Mouse (Mus musculus): ENCODE measurements at regions not wholly inside any gene's neighbourhood (a gene's known extent, or its start where the extent isn't known, plus 50 kb on each side); places are given as distances from the start of the nearest gene placed in this dataset.

DNA sequence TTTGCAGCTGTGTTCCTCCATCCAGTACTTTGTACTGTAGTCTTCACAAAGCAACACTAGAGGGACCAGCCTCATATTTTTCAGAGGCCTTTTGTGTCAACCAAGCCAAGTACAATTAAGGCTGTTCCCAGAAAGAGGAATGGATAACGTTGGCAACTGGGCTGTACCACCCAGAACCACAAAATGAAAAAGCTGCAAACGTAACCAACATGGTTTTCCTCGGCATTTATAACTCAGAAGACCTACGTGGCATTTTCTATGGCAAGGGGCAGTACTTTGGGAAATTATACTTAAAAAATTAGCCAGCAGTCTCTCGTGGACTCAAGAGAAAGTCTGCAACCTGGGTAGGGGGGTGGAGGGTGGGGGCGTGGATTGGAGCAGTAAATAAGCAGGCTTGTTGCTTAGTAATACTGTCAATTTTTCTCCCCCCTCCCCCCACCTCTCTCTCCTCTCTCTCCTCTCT is 87.3 kb upstream of the Col1a2 start:
- DNase-seq (ENCODE audit: low spot score) (peak; percentile 81), ATAC-seq (peak; percentile 85)
- Histone ChIP-seq H3K4me3 (ENCODE audit: low read depth, low read length) (no peak overlapping the region), H3K36me3 (ENCODE audit: control insufficient read depth, insufficient read depth, low read length) (no peaks in the 10 kb centered on the region), H3K27me3 (replicated peaks; ENCODE audit: control insufficient read depth, insufficient read depth, low read length) (no peaks in the 10 kb centered on the region), H3K9ac (ENCODE audit: low read length) (no peak overlapping the region), H3K4me2 (ENCODE audit: low read length) (peak overlapping the region; percentile 32; the same call in 1 of the 2 replicates), H3K9me3 (replicated peaks; ENCODE audit: control insufficient read depth, low read length) (no peaks in the 10 kb centered on the region), H3K4me1 (ENCODE audit: control insufficient read depth, insufficient read depth, low read length) (peaks cover 10% of the 10 kb centered on the region; the same call in 1 of the 2 replicates), H3K27ac (ENCODE audit: low read depth, low read length) (peak overlapping the region; percentile 44; the same call in 1 of the 2 replicates)
- 23% methylated on average over 6 of the region's 6 CpGs for WGBS

DNA sequence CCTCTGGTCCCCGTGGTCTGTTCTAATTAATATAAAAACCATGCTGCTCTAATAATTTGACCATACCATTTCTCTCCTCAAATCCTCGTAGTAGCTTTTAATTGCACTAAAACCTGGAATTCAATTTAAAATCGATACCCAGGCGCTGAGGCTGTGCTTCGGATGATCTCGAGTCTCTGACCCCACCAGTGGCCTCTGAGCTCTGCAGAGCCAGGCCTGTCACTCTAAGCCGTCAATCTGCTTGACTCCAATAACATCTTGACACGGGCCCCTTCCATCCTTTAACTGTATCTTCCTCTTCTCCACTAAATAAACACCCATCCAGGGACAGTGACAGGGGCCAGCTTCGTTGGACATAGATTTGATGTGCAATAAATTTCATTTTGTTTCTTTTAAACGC is 86.2 kb upstream of the Col1a2 start:
- WGBS = 61% methylated on average over 10 of the region's 10 CpGs
- Histone ChIP-seq H3K27ac (ENCODE audit: low read depth, low read length) (no peak overlapping the region), H3K9ac (ENCODE audit: low read length) (no peak overlapping the region), H3K9me3 (replicated peaks; ENCODE audit: control insufficient read depth, low read length) (no peaks in the 10 kb centered on the region), H3K4me1 (ENCODE audit: control insufficient read depth, insufficient read depth, low read length) (peaks cover 10% of the 10 kb centered on the region; the same call in 1 of the 2 replicates), H3K36me3 (ENCODE audit: control insufficient read depth, insufficient read depth, low read length) (no peaks in the 10 kb centered on the region), H3K27me3 (replicated peaks; ENCODE audit: control insufficient read depth, insufficient read depth, low read length) (no peaks in the 10 kb centered on the region), H3K4me3 (ENCODE audit: low read depth, low read length) (no peak overlapping the region), H3K4me2 (ENCODE audit: low read length) (no peak overlapping the region)
- no peak for DNase-seq (ENCODE audit: low spot score)
- no peak for ATAC-seq

DNA sequence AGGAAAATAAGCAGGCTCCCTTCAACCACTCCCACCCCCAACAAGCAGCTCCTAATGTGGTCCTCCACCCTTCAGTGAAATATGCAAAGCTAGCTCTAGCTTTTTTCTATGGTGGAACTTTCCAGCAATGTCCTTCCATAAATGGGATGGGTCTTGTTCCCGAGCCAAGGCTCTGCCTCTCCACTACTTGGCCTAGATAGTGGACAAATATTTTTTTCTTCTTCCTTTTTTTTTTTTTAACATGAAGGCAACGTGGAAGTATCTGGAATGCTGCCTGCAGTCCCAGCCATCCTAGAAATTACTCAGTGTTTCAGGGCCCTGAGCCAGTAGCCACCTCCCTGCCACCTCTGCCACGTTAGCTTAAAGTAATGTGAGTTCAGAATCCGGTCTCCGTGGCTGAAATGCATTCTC is 85.7 kb upstream of the Col1a2 start:
- Histone ChIP-seq H3K9ac (ENCODE audit: low read length) (no peak overlapping the region), H3K4me1 (ENCODE audit: control insufficient read depth, insufficient read depth, low read length) (peaks cover 10% of the 10 kb centered on the region; the same call in 1 of the 2 replicates), H3K27ac (ENCODE audit: low read depth, low read length) (no peak overlapping the region; the same call in 1 of the 2 replicates), H3K4me3 (ENCODE audit: low read depth, low read length) (no peak overlapping the region), H3K27me3 (replicated peaks; ENCODE audit: control insufficient read depth, insufficient read depth, low read length) (no peaks in the 10 kb centered on the region), H3K4me2 (ENCODE audit: low read length) (no peak overlapping the region), H3K36me3 (ENCODE audit: control insufficient read depth, insufficient read depth, low read length) (no peaks in the 10 kb centered on the region), H3K9me3 (replicated peaks; ENCODE audit: control insufficient read depth, low read length) (no peaks in the 10 kb centered on the region)
- ATAC-seq (no peak), DNase-seq (ENCODE audit: low spot score) (no peak)
- WGBS = 73% methylated on average over 5 of the region's 5 CpGs

DNA sequence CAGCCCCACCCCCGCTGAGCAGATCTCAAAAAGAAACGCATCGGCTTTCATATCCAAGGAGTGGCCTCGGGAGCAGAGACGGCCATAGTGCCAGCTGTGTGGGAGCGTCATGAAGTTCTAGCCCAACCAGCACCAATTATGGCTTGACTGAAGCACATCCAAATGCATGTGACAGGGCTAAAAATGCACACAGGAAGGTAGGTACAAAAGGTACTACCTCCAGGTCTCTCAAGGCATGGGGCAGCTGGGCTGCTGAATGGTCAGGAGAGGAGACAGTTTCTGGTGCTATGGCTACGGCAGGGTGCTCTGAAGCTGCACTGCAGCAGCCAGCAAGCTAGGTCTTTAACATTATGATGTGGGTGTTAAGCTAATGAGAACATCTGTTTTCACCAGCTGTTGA is 83.1 kb upstream of the Col1a2 start:
- no peak for DNase-seq (ENCODE audit: low spot score)
- no peaks in the 10 kb centered on the region for H3K9me3 ChIP-seq (replicated peaks; ENCODE audit: control insufficient read depth, low read length)
- H3K36me3 ChIP-seq (ENCODE audit: control insufficient read depth, insufficient read depth, low read length) = no peaks in the 10 kb centered on the region
- no peak overlapping the region for H3K4me3 ChIP-seq (ENCODE audit: low read depth, low read length)
- no peaks in the 10 kb centered on the region for H3K27me3 ChIP-seq (replicated peaks; ENCODE audit: control insufficient read depth, insufficient read depth, low read length)
- peaks cover 10% of the 10 kb centered on the region; the same call in 1 of the 2 replicates for H3K4me1 ChIP-seq (ENCODE audit: control insufficient read depth, insufficient read depth, low read length)
- H3K4me2 ChIP-seq (ENCODE audit: low read length) = no peak overlapping the region
- H3K27ac ChIP-seq (ENCODE audit: low read depth, low read length) = no peak overlapping the region
- no peak overlapping the region for H3K9ac ChIP-seq (ENCODE audit: low read length)
- 91% methylated on average over 7 of the region's 7 CpGs for WGBS
- no peak for ATAC-seq

DNA sequence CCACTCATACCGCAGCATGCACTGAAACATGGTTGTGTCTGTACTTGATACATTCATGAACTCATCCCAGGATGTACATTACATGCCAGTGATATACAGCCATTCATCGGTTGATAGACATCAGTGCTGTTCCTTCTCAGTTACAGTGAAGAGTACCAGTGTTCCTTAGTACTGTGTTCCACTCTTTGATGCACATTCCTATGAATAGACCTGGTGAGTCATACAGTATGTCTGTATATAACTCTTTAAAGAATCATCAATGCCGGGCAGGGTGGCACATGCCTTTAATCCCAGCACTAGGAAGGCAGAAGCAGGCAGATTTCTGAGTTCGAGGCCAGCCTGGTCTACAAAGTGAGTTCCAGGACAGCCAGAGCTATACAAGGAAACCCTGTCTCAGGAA is 77.5 kb upstream of the Col1a2 start:
- Histone ChIP-seq H3K9me3 (replicated peaks; ENCODE audit: control insufficient read depth, low read length) (no peaks in the 10 kb centered on the region), H3K27ac (ENCODE audit: low read depth, low read length) (no peak overlapping the region)
- WGBS = 90% methylated on average over 4 of the region's 4 CpGs

DNA sequence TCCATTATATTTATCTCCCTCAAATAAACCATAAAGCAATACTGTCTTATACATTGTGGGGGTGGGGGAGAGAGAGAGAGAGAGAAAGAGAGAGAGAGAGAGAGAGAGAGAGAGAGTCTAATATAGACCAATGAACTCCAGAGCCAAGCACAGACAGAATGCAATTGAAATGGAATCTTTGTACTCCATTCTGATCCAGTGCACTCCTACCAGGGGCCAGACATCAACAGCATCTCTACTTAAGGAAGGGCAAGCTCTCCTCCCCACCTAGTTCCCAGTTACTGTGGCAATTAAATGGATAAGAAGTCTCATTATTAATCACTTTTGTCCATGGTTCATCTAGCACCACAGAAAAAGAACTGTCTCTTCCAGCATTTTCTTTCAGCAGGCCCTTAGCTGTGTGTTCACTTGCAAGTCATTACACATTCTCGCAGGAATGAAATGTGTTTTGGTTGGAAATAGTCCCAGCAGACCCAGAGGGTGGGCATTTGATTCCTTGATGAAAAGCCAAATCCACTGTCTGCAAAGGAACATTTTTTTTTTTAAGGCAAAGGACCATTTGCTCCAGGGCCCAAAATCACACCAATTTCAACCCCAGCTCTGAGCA is 73.8 kb upstream of the Col1a2 start:
- no peak overlapping the region for H3K4me3 ChIP-seq (ENCODE audit: low read depth, low read length)
- no peak for ATAC-seq
- no peaks in the 10 kb centered on the region for H3K36me3 ChIP-seq (ENCODE audit: control insufficient read depth, insufficient read depth, low read length)
- H3K9me3 ChIP-seq (replicated peaks; ENCODE audit: control insufficient read depth, low read length) = no peaks in the 10 kb centered on the region
- H3K9ac ChIP-seq (ENCODE audit: low read length) = no peak overlapping the region
- H3K27ac ChIP-seq (ENCODE audit: low read depth, low read length) = no peak overlapping the region
- 35% methylated on average over 1 of the region's 1 CpGs for WGBS
- no peak overlapping the region for H3K4me2 ChIP-seq (ENCODE audit: low read length)
- DNase-seq (ENCODE audit: low spot score) = peak; percentile 60
- no peaks in the 10 kb centered on the region for H3K4me1 ChIP-seq (ENCODE audit: control insufficient read depth, insufficient read depth, low read length)
- no peaks in the 10 kb centered on the region for H3K27me3 ChIP-seq (replicated peaks; ENCODE audit: control insufficient read depth, insufficient read depth, low read length)

More for the DNA sequence above, 77.5 kb upstream of the Col1a2 start:
- DNase-seq (ENCODE audit: low spot score) (no peak), ATAC-seq (no peak)
- no peaks in the 10 kb centered on the region for H3K36me3 ChIP-seq (ENCODE audit: control insufficient read depth, insufficient read depth, low read length)
- H3K4me3 ChIP-seq (ENCODE audit: low read depth, low read length) = no peak overlapping the region
- no peak overlapping the region for H3K4me2 ChIP-seq (ENCODE audit: low read length)
- no peaks in the 10 kb centered on the region for H3K4me1 ChIP-seq (ENCODE audit: control insufficient read depth, insufficient read depth, low read length)
- no peak overlapping the region for H3K9ac ChIP-seq (ENCODE audit: low read length)
- H3K27me3 ChIP-seq (replicated peaks; ENCODE audit: control insufficient read depth, insufficient read depth, low read length) = no peaks in the 10 kb centered on the region

DNA sequence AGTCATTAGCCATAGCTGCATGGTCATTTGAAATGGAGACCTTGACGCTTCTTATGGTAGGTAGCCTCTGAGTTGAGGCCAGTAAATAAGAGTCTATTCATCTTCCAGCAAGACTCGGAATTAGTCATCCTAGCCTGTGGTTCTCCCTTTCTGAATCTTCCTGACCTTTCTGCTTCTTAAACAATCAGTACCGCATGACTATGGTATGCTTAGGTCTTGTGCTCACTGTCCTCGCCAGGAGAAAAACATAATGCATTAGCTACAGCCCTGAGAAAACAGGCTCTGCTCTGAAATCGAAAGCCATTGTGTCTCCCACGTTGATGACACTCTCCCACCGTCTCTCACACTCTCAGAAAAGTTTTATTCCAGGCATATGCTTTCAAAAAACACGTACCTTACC is 72.4 kb upstream of the Col1a2 start:
- H3K36me3 ChIP-seq (ENCODE audit: control insufficient read depth, insufficient read depth, low read length) = no peaks in the 10 kb centered on the region
- DNase-seq (ENCODE audit: low spot score) = no peak
- no peak overlapping the region for H3K9ac ChIP-seq (ENCODE audit: low read length)
- no peak overlapping the region for H3K4me3 ChIP-seq (ENCODE audit: low read depth, low read length)
- WGBS = 87% methylated on average over 8 of the region's 8 CpGs
- H3K27me3 ChIP-seq (replicated peaks; ENCODE audit: control insufficient read depth, insufficient read depth, low read length) = no peaks in the 10 kb centered on the region
- no peak overlapping the region for H3K4me2 ChIP-seq (ENCODE audit: low read length)
- H3K4me1 ChIP-seq (ENCODE audit: control insufficient read depth, insufficient read depth, low read length) = no peaks in the 10 kb centered on the region
- no peaks in the 10 kb centered on the region for H3K9me3 ChIP-seq (replicated peaks; ENCODE audit: control insufficient read depth, low read length)
- no peak for ATAC-seq
- no peak overlapping the region for H3K27ac ChIP-seq (ENCODE audit: low read depth, low read length)

DNA sequence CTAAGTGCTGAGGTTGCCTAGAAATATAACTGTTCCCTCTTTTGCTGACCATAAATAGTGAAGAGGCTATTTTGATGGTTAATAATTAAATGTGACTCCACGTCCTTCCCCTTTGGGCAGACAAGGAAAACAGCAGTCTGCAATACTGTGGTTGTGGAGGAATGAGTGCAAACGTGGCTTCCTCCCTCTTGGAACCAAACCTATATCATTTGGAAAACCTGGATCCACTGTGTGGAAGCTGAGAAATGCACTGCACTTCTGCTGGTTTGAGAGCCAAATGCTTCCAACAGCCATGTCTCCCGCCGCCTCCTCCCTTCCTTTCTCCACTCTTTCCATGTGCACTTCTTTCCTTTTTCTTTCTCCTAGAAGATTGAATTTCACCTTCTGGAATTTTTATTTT is 68.2 kb upstream of the Col1a2 start:
- DNase-seq (ENCODE audit: low spot score) (no peak), ATAC-seq (no peak)
- Histone ChIP-seq H3K27ac (ENCODE audit: low read depth, low read length) (no peak overlapping the region), H3K4me2 (ENCODE audit: low read length) (no peak overlapping the region), H3K9me3 (replicated peaks; ENCODE audit: control insufficient read depth, low read length) (no peaks in the 10 kb centered on the region), H3K9ac (ENCODE audit: low read length) (no peak overlapping the region), H3K27me3 (replicated peaks; ENCODE audit: control insufficient read depth, insufficient read depth, low read length) (no peaks in the 10 kb centered on the region), H3K4me3 (ENCODE audit: low read depth, low read length) (no peak overlapping the region), H3K36me3 (ENCODE audit: control insufficient read depth, insufficient read depth, low read length) (no peaks in the 10 kb centered on the region), H3K4me1 (ENCODE audit: control insufficient read depth, insufficient read depth, low read length) (no peaks in the 10 kb centered on the region)
- WGBS = 73% methylated on average over 4 of the region's 4 CpGs

DNA sequence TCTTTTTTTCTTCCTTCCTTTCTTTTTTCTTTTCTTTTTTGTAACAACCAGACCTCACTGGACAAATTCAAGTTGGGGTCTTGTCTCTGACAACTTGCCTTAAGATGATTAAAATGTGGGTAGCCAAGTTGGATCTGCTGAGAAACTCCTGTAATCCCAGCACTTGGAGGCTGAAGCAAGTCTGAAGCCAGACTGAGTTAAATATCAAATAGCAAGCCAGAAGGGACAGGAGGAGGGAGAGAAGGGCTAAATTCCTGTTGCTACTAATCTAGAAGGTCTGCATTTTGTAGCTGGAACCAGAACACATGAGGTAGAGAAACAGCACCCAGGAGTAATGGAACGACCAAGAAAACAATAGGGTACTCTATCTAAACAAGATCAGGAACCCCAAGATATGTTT is 67.7 kb upstream of the Col1a2 start:
- Histone ChIP-seq H3K36me3 (ENCODE audit: control insufficient read depth, insufficient read depth, low read length) (no peaks in the 10 kb centered on the region), H3K4me2 (ENCODE audit: low read length) (no peak overlapping the region), H3K4me3 (ENCODE audit: low read depth, low read length) (no peak overlapping the region), H3K9me3 (replicated peaks; ENCODE audit: control insufficient read depth, low read length) (no peaks in the 10 kb centered on the region), H3K4me1 (ENCODE audit: control insufficient read depth, insufficient read depth, low read length) (no peaks in the 10 kb centered on the region), H3K27ac (ENCODE audit: low read depth, low read length) (no peak overlapping the region), H3K27me3 (replicated peaks; ENCODE audit: control insufficient read depth, insufficient read depth, low read length) (no peaks in the 10 kb centered on the region), H3K9ac (ENCODE audit: low read length) (no peak overlapping the region)
- DNase-seq (ENCODE audit: low spot score) = no peak
- WGBS = 95% methylated on average over 1 of the region's 1 CpGs
- no peak for ATAC-seq

Data from forebrain, embryonic 14.5 days (tissue).